Mouse (Mus musculus): ENCODE data around the gene Ifit1bl1. TPM values are rescaled to one million over a fixed set of nuclear protein-coding genes. Genes with fewer than 3 reads are reported as not detected.
"Not testable (repeated sequence)": the region's sequence is repeated elsewhere in the genome, so short reads cannot be mapped to it uniquely, and the experiment has no call there.

The Ifit1bl1 gene
- polyA plus RNA-seq, 1 experiment: 0.06 TPM

DNA sequence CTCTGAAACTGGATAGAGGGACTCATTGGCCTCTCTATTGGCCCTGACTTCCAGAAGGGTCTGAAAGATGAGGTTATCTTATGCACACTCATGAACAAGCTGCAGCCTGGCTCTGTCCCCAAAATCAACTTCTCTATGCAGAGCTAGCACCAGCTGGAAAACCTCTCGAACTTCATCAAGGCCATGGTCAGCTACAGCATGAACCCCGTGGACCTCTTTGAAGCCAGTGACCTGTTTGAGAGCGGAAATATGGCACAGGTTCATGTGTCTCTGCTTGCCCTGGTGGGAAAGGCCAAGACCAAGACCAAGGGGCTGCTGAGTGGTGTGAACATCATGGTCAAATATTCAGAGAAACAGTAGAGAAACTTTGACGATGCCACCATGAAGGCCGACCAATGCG lies 22.0 kb upstream of the Ifit1bl1 start:
- H3K9me3 ChIP-seq: no peaks in the 10 kb centered on the region
- H3K36me3 ChIP-seq (replicated peaks; ENCODE audit: low read length): no peaks in the 10 kb centered on the region
- TF ChIP-seq FLI1 (IDR thresholded peaks at IDR 0.05; ENCODE audit: low read length) (no peak), GATA1 (IDR thresholded peaks at IDR 0.05; ENCODE audit: borderline replicate concordance, low read length) (no peak)
- H3K4me1 ChIP-seq: peaks cover 6% of the 10 kb centered on the region
- H3K4me3 ChIP-seq (replicated peaks): no peak overlapping the region
- peaks cover 12% of the 10 kb centered on the region for H3K27me3 ChIP-seq (replicated peaks)

GRCm38 (mm10) chr19:34620871-34621270 lies 19.1 kb upstream of the Ifit1bl1 start:
- H3K4me1 ChIP-seq: peaks cover 6% of the 10 kb centered on the region
- no peak overlapping the region for H3K4me3 ChIP-seq (replicated peaks)
- H3K36me3 ChIP-seq (replicated peaks; ENCODE audit: low read length): no peaks in the 10 kb centered on the region
- TF ChIP-seq FLI1 (IDR thresholded peaks at IDR 0.05; ENCODE audit: low read length) (no peak), GATA1 (IDR thresholded peaks at IDR 0.05; ENCODE audit: borderline replicate concordance, low read length) (no peak)
- H3K9me3 ChIP-seq: no peaks in the 10 kb centered on the region
- H3K27me3 ChIP-seq (replicated peaks): peaks cover 10% of the 10 kb centered on the region

DNA sequence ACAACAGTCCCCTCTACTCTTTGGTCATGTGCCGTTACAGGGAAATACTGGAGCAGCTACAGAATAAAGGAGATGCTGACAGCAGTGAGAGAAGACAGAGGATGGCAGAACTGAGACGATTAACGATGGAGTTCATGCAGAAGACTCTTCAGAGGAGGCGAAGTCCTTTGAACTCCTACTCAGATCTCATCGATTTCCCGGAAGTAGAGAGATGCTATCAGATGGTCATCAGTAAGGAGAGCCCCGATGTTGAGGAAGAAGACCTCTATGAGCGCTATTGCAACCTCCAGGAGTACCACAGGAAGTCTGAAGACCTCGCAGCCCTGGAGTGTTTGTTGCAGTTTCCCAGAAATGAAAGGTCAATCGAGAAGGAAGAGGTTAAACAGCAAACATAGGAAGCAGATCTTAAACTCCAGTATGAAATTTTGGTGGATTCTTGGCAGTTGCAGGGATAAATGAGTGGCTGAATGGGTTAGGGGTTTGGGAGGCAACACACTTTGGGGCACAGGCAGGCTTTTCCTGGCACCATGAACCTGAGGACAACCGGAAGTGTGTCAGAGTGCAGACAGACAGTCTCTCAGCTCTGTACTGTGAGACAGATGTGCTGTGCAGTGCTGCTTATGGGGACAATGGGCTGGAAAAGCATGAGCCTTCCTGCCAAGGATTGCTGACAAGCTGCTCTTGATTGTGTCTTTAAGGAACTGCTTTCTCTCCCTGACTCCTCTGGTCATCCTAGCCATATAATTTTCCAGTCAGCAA lies 10.7 kb upstream of the Ifit1bl1 start:
- H3K27me3 ChIP-seq (replicated peaks); H3K36me3 ChIP-seq (replicated peaks; ENCODE audit: low read length); H3K4me3 ChIP-seq (replicated peaks); H3K4me1 ChIP-seq; H3K9me3 ChIP-seq: not testable (repeated sequence)

GRCm38 (mm10) chr19:34610118-34610517 lies 8.4 kb upstream of the Ifit1bl1 start:
- H3K4me1 ChIP-seq; H3K27me3 ChIP-seq (replicated peaks); H3K9me3 ChIP-seq; H3K4me3 ChIP-seq (replicated peaks); H3K36me3 ChIP-seq (replicated peaks; ENCODE audit: low read length): not testable (repeated sequence)

- H3K36me3 ChIP-seq (replicated peaks; ENCODE audit: low read length); H3K9me3 ChIP-seq; H3K27me3 ChIP-seq (replicated peaks); H3K4me1 ChIP-seq: not testable (repeated sequence)
- H3K4me3 ChIP-seq (replicated peaks): peak within 1 kb of the TSS; percentile 72
Measured at GRCm38 (mm10) chr19:34607237-34608051, 5.7 kb upstream of the Ifit1bl1 start, which contains the start of gene Ifit3b. Gene Ifit3b, plus strand, starts transcription at chr19:34607970.

- Histone ChIP-seq H3K4me1 (peaks cover 4% of the 10 kb centered on the region), H3K36me3 (replicated peaks; ENCODE audit: low read length) (no peaks in the 10 kb centered on the region), H3K4me3 (replicated peaks) (no peak overlapping the region), H3K27me3 (replicated peaks) (peaks cover 2% of the 10 kb centered on the region), H3K9me3 (no peaks in the 10 kb centered on the region)
- no peak for TF ChIP-seq FLI1 (IDR thresholded peaks at IDR 0.05; ENCODE audit: low read length)
- TF ChIP-seq GATA1 (IDR thresholded peaks at IDR 0.05; ENCODE audit: borderline replicate concordance, low read length): no peak
Measured at GRCm38 (mm10) chr19:34605472-34605871, 3.7 kb upstream of the Ifit1bl1 start.

DNA sequence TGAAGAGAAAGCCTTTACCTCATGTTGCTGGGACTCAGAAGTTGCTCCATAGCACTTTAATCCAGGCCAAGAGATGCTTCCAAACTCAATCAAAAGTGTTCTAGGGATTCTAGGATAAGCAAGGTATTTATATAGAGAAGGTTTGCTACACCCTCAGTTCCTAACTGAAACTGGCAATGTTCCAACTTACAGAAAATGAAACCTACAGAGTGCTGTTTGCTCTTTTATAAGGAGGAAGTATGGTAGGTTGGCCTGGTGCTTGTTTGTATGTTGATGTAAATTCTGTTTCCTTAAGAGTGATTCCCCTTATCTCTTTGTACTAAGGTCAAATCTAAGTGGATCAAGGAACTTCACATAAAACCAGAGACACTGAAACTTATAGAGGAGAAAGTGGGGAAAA lies 2.5 kb downstream of the Ifit1bl1 start:
- H3K36me3 ChIP-seq (replicated peaks; ENCODE audit: low read length); H3K4me3 ChIP-seq (replicated peaks); H3K9me3 ChIP-seq; H3K27me3 ChIP-seq (replicated peaks): not testable (repeated sequence)
- peaks cover 10% of the 10 kb centered on the region for H3K4me1 ChIP-seq

GRCm38 (mm10) chr19:34598341-34598740 lies 3.4 kb downstream of the Ifit1bl1 start:
- no peaks in the 10 kb centered on the region for H3K9me3 ChIP-seq

DNA sequence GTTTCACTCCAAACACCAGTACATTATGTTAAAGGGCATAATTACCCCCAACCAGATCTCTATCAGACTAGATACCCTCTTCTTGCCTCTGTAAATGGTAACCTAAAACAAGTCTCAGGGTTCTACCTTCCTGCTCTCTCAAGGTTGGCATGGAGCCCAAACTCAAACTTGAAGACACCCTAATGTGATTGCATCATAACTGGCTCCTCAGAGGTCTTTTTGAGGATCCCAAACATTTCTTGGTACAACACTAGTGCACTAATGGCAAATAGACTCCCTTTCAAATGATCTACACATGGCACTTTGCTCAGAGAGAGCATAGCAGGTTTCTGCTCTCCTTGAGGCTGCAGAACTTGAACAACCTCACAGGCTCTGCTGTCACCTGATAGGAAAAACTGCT lies 4.9 kb downstream of the Ifit1bl1 start:
- H3K4me3 ChIP-seq (replicated peaks): no peak overlapping the region
- peaks cover 6% of the 10 kb centered on the region; the same call in 1 of the 2 replicates for H3K4me1 ChIP-seq
- no peaks in the 10 kb centered on the region for H3K36me3 ChIP-seq (replicated peaks; ENCODE audit: low read length)
- no peaks in the 10 kb centered on the region for H3K9me3 ChIP-seq
- TF ChIP-seq GATA1 (IDR thresholded peaks at IDR 0.05; ENCODE audit: borderline replicate concordance, low read length) (no peak), FLI1 (IDR thresholded peaks at IDR 0.05; ENCODE audit: low read length) (no peak)
- H3K27me3 ChIP-seq (replicated peaks): peaks cover 8% of the 10 kb centered on the region

More at GRCm38 (mm10) chr19:34598341-34598740, 3.4 kb downstream of the Ifit1bl1 start:
- Histone ChIP-seq H3K36me3 (replicated peaks; ENCODE audit: low read length) (no peaks in the 10 kb centered on the region), H3K4me3 (replicated peaks) (no peak overlapping the region), H3K27me3 (replicated peaks) (peaks cover 8% of the 10 kb centered on the region), H3K4me1 (peaks cover 10% of the 10 kb centered on the region)
- TF ChIP-seq FLI1 (IDR thresholded peaks at IDR 0.05; ENCODE audit: low read length): no peak
- TF ChIP-seq GATA1 (IDR thresholded peaks at IDR 0.05; ENCODE audit: borderline replicate concordance, low read length): no peak

DNA sequence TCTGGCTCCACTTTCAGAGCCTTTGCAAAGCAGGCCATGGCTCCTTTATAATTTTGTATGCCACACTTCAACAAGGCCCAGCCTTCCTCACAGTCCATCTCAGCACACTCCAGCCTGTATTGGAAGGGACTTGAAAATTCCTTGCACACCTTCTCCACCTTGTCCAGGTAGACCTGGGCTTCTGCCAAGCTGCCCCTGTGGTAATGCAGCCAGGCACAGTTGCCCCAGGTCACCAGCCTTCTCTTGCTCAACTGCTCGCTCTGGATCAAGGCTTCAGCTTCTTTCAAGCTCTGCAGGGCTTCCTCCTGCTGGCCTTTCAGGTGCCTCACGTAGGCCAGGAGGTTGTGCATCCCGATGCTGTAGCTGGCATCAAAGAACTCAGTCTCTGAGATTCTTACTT lies 7.2 kb downstream of the Ifit1bl1 start:
- not testable (repeated sequence) for H3K9me3 ChIP-seq; H3K4me1 ChIP-seq; H3K27me3 ChIP-seq (replicated peaks); H3K4me3 ChIP-seq (replicated peaks); H3K36me3 ChIP-seq (replicated peaks; ENCODE audit: low read length)

DNA sequence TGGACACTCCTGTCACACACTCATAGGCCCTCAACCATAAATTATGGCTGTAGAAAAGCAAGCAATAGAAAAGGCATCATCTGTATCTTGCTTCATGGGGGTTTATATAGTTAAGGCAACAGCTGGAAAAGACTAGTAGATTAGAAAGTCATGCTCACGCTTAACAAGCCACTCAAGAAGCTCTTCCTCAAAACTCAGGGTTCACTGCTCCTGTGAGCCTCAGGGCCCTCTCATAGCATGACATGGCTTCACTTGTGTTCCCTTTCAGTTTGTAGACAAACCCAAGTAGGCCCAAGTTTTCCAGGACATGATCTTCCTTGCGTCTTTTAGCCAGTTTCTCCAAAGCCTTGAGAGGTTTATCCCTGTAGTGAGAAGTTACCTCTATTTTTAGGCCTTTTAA lies 8.3 kb downstream of the Ifit1bl1 start:
- no peak for TF ChIP-seq GATA1 (IDR thresholded peaks at IDR 0.05; ENCODE audit: borderline replicate concordance, low read length)
- TF ChIP-seq FLI1 (IDR thresholded peaks at IDR 0.05; ENCODE audit: low read length): no peak
- Histone ChIP-seq H3K4me3 (replicated peaks) (no peak overlapping the region), H3K4me1 (peaks cover 5% of the 10 kb centered on the region; the same call in 1 of the 2 replicates), H3K27me3 (replicated peaks) (peaks cover 8% of the 10 kb centered on the region), H3K36me3 (replicated peaks; ENCODE audit: low read length) (no peaks in the 10 kb centered on the region), H3K9me3 (no peaks in the 10 kb centered on the region)

Data from megakaryocyte, embryonic 14.5 days (primary cell).